Mouse (Mus musculus): ENCODE measurements at regions not wholly inside any gene's neighbourhood (a gene's known extent, or its start where the extent isn't known, plus 50 kb on each side); places are given as distances from the start of the nearest gene placed in this dataset.

DNA sequence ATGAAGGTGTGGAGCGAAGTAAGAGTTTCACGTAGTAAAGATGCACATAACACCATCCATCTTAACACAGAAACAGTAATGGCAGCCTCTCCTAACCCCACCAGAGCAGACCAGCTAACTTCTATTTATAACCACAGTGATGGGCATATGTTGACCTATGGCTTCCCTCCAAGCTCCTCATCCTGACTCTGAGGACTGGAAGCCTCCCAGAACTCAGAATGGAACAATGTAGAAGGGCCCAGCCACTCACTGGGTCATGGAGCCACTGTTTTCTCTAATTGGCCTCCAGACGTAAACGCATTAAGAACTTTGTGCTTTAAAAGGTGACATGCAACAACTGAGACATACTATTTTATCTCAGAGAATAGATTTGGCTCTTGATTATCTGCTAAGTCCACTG lies 77.0 kb downstream of the Irs2 start:
- H3K36me3 ChIP-seq (replicated peaks; ENCODE audit: control insufficient read depth, insufficient read depth, low read depth), result no peaks in the 10 kb centered on the region
- no peak overlapping the region for H3K4me2 ChIP-seq (ENCODE audit: low read depth)
- TF ChIP-seq CTCF (IDR thresholded peaks at IDR 0.05; ENCODE audit: low read depth) (no peak), EP300 (IDR thresholded peaks at IDR 0.05; ENCODE audit: low read depth) (no peak)
- H3K4me1 ChIP-seq (replicated peaks; ENCODE audit: control insufficient read depth in 2 of 2, insufficient read depth in 2 of 2, low read length in 1 of 2), result peaks cover 0 to 15% of the 10 kb centered on the region in 2 experiments; a peak in 2 of 4 replicates
- H3K9me3 ChIP-seq (ENCODE audit: control insufficient read depth, low read length), result no peaks in the 10 kb centered on the region
- no peak overlapping the region for H3K4me3 ChIP-seq (ENCODE audit: insufficient read depth in 1 of 2, low read depth in 2 of 2, low read length in 2 of 2)
- no peak overlapping the region for H3K27ac ChIP-seq
- 67% methylated on average over 4 of the region's 4 CpGs for WGBS (ENCODE audit: insufficient replicate concordance)
- no peaks in the 10 kb centered on the region; the same call in 1 of the 2 replicates for H3K27me3 ChIP-seq (ENCODE audit: control insufficient read depth, insufficient read depth, low read length)
- ATAC-seq (ENCODE audit: insufficient read depth), result no peak
- DNase-seq (ENCODE audit: low read depth in 3 of 3, low spot score in 3 of 3), result no peak
- no peak overlapping the region for H3K9ac ChIP-seq (replicated peaks)

DNA sequence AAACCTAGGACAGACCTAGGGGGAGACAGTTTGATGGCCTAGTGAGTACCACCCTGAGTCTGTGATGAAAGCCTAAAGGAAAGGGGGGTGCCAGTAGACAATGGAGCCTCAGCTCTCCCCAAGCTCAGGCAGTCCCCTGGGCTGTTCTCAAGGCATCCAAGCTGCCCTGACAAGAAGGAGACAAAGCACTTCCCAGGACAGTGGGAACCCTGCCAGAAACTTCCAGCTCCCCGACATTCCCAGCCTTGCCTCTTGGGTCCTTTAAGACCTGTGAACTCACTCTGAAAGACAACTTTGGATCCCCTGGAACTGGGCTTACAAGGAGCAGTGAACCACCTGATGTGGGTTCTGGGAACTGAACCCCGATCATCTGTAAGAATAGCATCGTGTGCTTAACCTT lies 79.4 kb downstream of the Irs2 start:
- Histone ChIP-seq H3K9me3 (ENCODE audit: control insufficient read depth, low read length) (no peaks in the 10 kb centered on the region), H3K4me3 (ENCODE audit: insufficient read depth in 1 of 2, low read depth in 2 of 2, low read length in 2 of 2) (no peak overlapping the region), H3K4me2 (ENCODE audit: low read depth) (no peak overlapping the region), H3K27ac (no peak overlapping the region), H3K36me3 (replicated peaks; ENCODE audit: control insufficient read depth, insufficient read depth, low read depth) (no peaks in the 10 kb centered on the region), H3K4me1 (replicated peaks; ENCODE audit: control insufficient read depth in 2 of 2, insufficient read depth in 2 of 2, low read length in 1 of 2) (peaks cover 0 to 22% of the 10 kb centered on the region in 2 experiments; a peak in 3 of 4 replicates), H3K9ac (replicated peaks) (no peak overlapping the region), H3K27me3 (ENCODE audit: control insufficient read depth, insufficient read depth, low read length) (peaks cover 11% of the 10 kb centered on the region)
- TF ChIP-seq CTCF (IDR thresholded peaks at IDR 0.05; ENCODE audit: low read depth) (no peak), EP300 (IDR thresholded peaks at IDR 0.05; ENCODE audit: low read depth) (no peak)
- ATAC-seq (ENCODE audit: insufficient read depth) (no peak), DNase-seq (ENCODE audit: low read depth in 3 of 3, low spot score in 3 of 3) (no peak)
- 55% methylated on average over 3 of the region's 3 CpGs for whole genome bisulfite sequencing (ENCODE audit: insufficient replicate concordance)

DNA sequence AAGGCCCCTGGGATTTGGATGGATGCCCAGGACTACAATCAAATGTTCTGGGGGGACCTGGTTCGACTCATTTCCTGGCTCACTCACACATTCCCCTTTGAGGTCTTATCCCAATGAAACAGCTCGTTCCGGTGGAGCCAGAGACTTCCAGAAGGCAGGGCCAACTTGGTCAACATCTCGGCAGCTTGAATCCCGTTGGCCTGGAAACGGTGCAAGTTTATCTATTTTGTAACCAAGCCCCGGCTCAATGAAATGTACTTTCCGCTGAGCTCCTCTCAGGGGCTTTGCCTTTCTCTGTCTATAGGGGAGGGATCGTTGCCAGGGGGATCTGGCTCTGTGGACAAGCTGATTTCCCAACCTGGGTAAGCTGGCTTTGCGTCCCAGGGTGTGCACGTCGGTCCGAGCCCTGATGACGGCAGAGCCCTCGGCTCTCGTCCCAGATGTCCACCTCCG lies 79.9 kb downstream of the Irs2 start:
- Histone ChIP-seq H3K4me2 (ENCODE audit: low read depth) (no peak overlapping the region), H3K4me1 (replicated peaks; ENCODE audit: control insufficient read depth in 2 of 2, insufficient read depth in 2 of 2, low read length in 1 of 2) (peaks cover 0 to 25% of the 10 kb centered on the region in 2 experiments; a peak in 3 of 4 replicates), H3K4me3 (ENCODE audit: insufficient read depth in 1 of 2, low read depth in 2 of 2, low read length in 2 of 2) (no peak overlapping the region), H3K27me3 (ENCODE audit: control insufficient read depth, insufficient read depth, low read length) (peaks cover 11% of the 10 kb centered on the region), H3K36me3 (replicated peaks; ENCODE audit: control insufficient read depth, insufficient read depth, low read depth) (no peaks in the 10 kb centered on the region), H3K9ac (replicated peaks) (no peak overlapping the region), H3K9me3 (ENCODE audit: control insufficient read depth, low read length) (no peaks in the 10 kb centered on the region), H3K27ac (no peak overlapping the region)
- ATAC-seq (ENCODE audit: insufficient read depth) (peak; percentile 56), DNase-seq (ENCODE audit: low read depth in 3 of 3, low spot score in 3 of 3) (no peak)
- WGBS (ENCODE audit: insufficient replicate concordance), result 59% methylated on average over 17 of the region's 17 CpGs
- TF ChIP-seq CTCF (IDR thresholded peaks at IDR 0.05; ENCODE audit: low read depth) (no peak), EP300 (IDR thresholded peaks at IDR 0.05; ENCODE audit: low read depth) (no peak)

DNA sequence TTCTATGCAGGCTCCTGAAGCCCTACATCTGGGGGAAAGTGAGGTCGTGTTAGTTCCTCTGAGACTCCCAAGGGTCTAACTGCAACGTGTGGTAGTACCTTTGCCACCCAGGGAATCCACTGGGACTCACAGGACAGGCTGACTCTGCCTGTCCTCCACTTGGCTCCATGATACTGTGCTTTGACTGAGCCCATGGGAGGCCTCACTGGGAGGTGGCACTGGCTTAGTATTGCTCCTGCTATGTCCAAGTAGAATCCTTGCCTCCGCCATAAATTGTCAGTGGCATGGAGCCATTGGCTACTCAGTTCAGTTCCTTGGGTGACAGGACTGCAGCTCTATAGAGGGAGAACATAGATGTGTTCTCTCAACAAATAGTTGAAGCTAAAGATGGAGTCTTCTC lies 81.1 kb downstream of the Irs2 start:
- H3K27ac ChIP-seq, result no peak overlapping the region
- H3K36me3 ChIP-seq (replicated peaks; ENCODE audit: control insufficient read depth, insufficient read depth, low read depth), result no peaks in the 10 kb centered on the region
- ATAC-seq (ENCODE audit: insufficient read depth) (no peak), DNase-seq (ENCODE audit: low read depth in 3 of 3, low spot score in 3 of 3) (no peak)
- TF ChIP-seq CTCF (IDR thresholded peaks at IDR 0.05; ENCODE audit: low read depth), result no peak
- TF ChIP-seq EP300 (IDR thresholded peaks at IDR 0.05; ENCODE audit: low read depth), result no peak
- no peak overlapping the region for H3K9ac ChIP-seq (replicated peaks)
- 41% methylated on average over 3 of the region's 3 CpGs for WGBS (ENCODE audit: insufficient replicate concordance)
- H3K4me3 ChIP-seq (ENCODE audit: insufficient read depth in 1 of 2, low read depth in 2 of 2, low read length in 2 of 2), result no peak overlapping the region
- H3K9me3 ChIP-seq (ENCODE audit: control insufficient read depth, low read length), result no peaks in the 10 kb centered on the region
- peaks cover 11% of the 10 kb centered on the region for H3K27me3 ChIP-seq (ENCODE audit: control insufficient read depth, insufficient read depth, low read length)
- no peak overlapping the region for H3K4me2 ChIP-seq (ENCODE audit: low read depth)
- H3K4me1 ChIP-seq (replicated peaks; ENCODE audit: control insufficient read depth in 2 of 2, insufficient read depth in 2 of 2, low read length in 1 of 2), result peaks cover 0 to 29% of the 10 kb centered on the region in 2 experiments; a peak in 3 of 4 replicates

DNA sequence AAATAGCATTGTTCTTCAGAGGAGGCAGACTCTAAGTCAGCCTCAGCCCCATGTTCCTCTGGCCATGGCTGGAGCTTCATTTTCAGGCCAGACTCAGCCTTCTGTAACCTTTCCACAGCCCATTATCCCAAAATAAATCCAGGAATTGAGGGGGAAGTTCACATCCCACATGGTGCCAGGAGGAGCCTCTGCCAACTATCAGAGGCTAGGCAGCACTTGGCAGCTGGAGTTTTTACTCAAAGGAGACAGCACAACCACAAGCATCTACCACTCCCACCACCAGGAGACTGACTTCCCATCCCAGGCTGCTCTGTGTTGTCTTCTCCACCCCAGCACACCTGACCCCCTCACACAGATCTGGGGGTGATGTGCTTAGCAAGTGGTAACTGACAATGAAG lies 81.7 kb downstream of the Irs2 start:
- no peak overlapping the region for H3K27ac ChIP-seq
- no peaks in the 10 kb centered on the region for H3K9me3 ChIP-seq (ENCODE audit: control insufficient read depth, low read length)
- no peaks in the 10 kb centered on the region for H3K36me3 ChIP-seq (replicated peaks; ENCODE audit: control insufficient read depth, insufficient read depth, low read depth)
- H3K4me3 ChIP-seq (ENCODE audit: insufficient read depth in 1 of 2, low read depth in 2 of 2, low read length in 2 of 2), result no peak overlapping the region
- H3K4me2 ChIP-seq (ENCODE audit: low read depth), result no peak overlapping the region
- peaks cover 0 to 33% of the 10 kb centered on the region in 2 experiments; a peak in 3 of 4 replicates for H3K4me1 ChIP-seq (replicated peaks; ENCODE audit: control insufficient read depth in 2 of 2, insufficient read depth in 2 of 2, low read length in 1 of 2)
- H3K27me3 ChIP-seq (ENCODE audit: control insufficient read depth, insufficient read depth, low read length), result peaks cover 11% of the 10 kb centered on the region
- no peak overlapping the region for H3K9ac ChIP-seq (replicated peaks)
- DNase-seq (ENCODE audit: low read depth in 3 of 3, low spot score in 3 of 3), result no peak
- no peak for ATAC-seq (ENCODE audit: insufficient read depth)
- no peak for TF ChIP-seq EP300 (IDR thresholded peaks at IDR 0.05; ENCODE audit: low read depth)
- TF ChIP-seq CTCF (IDR thresholded peaks at IDR 0.05; ENCODE audit: low read depth), result no peak
